Mouse (Mus musculus) bone marrow macrophage, adult 2 months (primary cell): ENCODE measurements around the gene Urod.

Source experiments
- CTCF ChIP-seq: IDR thresholded peaks from 2 replicates; pipeline ENCODE4 v1.5.1; 2012; ENCODE audit warnings: low read depth, mild to moderate bottlenecking, low read length, moderate library complexity
- POLR2A ChIP-seq: IDR thresholded peaks from 2 replicates; pipeline ENCODE4 v1.6.1; 2012; ENCODE audit warnings: mild to moderate bottlenecking, low read depth, low read length, borderline replicate concordance

GRCm38 (mm10) chr4:117013596-117013995, 19.4 kb upstream of the Urod start:
- no peak for TF ChIP-seq POLR2A
- no peak for TF ChIP-seq CTCF
